Mouse (Mus musculus) bone marrow, adult 2 months (tissue): ENCODE results near the gene Ces1g.

Experiments
- CTCF ChIP-seq: fragments of 200-500 bp; IDR thresholded peaks from 2 replicates; pipeline ENCODE4 v1.5.1; 2011; ENCODE audit warnings: low read length, control low read depth; ENCODE audit not compliant: control insufficient read depth, insufficient read depth
- POLR2A ChIP-seq: fragments of 200-500 bp; IDR thresholded peaks from 2 replicates; pipeline ENCODE4 v1.6.1; 2011; ENCODE audit warnings: low read depth, mild to moderate bottlenecking, control low read depth, low read length, borderline replicate concordance; ENCODE audit not compliant: control insufficient read depth

GRCm38 (mm10) chr8:93252400-93252925, 84.6 kb downstream of the Ces1g start:
- TF ChIP-seq CTCF (no peak), POLR2A (no peak)
